ENCODE assay signal across 20 mouse cellular contexts in the genomic region with DNA sequence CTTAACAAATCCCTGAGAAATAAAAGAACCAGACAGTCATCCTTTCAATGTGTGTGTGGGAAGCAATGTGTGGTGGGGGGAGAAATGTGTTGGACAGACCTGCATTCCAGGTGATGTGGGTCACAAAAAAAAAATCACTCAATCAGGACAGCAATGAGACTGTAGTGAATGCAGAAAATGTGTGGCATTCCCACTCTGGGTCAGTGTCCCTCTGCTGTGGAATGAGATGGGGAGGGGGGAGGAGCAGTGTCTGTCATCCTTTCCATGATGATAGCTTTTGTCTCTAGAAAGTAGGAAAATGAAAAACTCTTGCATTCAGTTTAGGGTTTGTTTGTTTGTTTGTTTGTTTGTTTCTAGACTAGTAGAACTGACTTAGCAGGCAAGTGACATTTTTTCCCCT.
DNase-seq lines count a peak whose midpoint lies in the region; ATAC-seq lines count a peak whose summit lies in the region.
"Had no signal": no experiment of that assay in that cellular context is flagged by ENCODE, and none has a peak within 500 bp of the region (broad histone marks: within the 10 kb centered on the region; RNA-seq: fewer than 3 reads in every experiment).

No protein-coding gene starts in this region.

- H3K9me3 ChIP-seq in limb, embryonic 11.5 days (ENCODE audit: control insufficient read depth, low read length), result no peaks in the 10 kb centered on the region
- no peaks in the 10 kb centered on the region for H3K9me3 ChIP-seq in limb, embryonic 10.5 days (replicated peaks)
- no peaks in the 10 kb centered on the region for H3K9me3 ChIP-seq in midbrain, embryonic 12.5 days
- H3K9me3 ChIP-seq in midbrain, embryonic 13.5 days, result no peaks in the 10 kb centered on the region
- H3K9me3 ChIP-seq: embryonic facial prominence, embryonic 10.5 days; embryonic facial prominence, embryonic 12.5 days; forebrain, embryonic 13.5 days; forebrain, embryonic 15.5 days had no signal

- ATAC-seq in limb, embryonic 11.5 days (ENCODE audit: insufficient number of reproducible peaks, low FRiP score, low TSS enrichment, low read depth), result no peak
- ATAC-seq in midbrain, embryonic 12.5 days (ENCODE audit: low FRiP score, low read depth), result no peak
- ATAC-seq in midbrain, embryonic 13.5 days, result no peak
- ATAC-seq: activated CD4-positive, CD25-positive, alpha-beta regulatory T cell, adult 4 months; forebrain, embryonic 13.5 days; forebrain, embryonic 15.5 days; forebrain, postnatal 0 days; Patski had no signal

- H3K4me1 ChIP-seq in limb, embryonic 11.5 days (ENCODE audit: control insufficient read depth, insufficient read depth, low read length), result no peaks in the 10 kb centered on the region
- peaks cover 13% of the 10 kb centered on the region for H3K4me1 ChIP-seq in limb, embryonic 10.5 days
- H3K4me1 ChIP-seq in midbrain, embryonic 12.5 days, result peaks cover 37% of the 10 kb centered on the region
- H3K4me1 ChIP-seq in midbrain, embryonic 13.5 days (replicated peaks), result peaks cover 33% of the 10 kb centered on the region
- H3K4me1 ChIP-seq: embryonic facial prominence, embryonic 12.5 days had no signal

- no peak overlapping the region for H3K4me2 ChIP-seq in limb, embryonic 11.5 days (ENCODE audit: low read depth, severe bottlenecking)
- no peak overlapping the region for H3K4me2 ChIP-seq in midbrain, embryonic 12.5 days (replicated peaks)
- no peak overlapping the region for H3K4me2 ChIP-seq in midbrain, embryonic 13.5 days (replicated peaks)
- H3K4me2 ChIP-seq: embryonic facial prominence, embryonic 12.5 days; forebrain, embryonic 13.5 days; forebrain, embryonic 15.5 days had no signal

- H3K27ac ChIP-seq in limb, embryonic 11.5 days (replicated peaks; ENCODE audit: low read depth, low read length), result no peak overlapping the region
- H3K27ac ChIP-seq in limb, embryonic 10.5 days, result no peak overlapping the region
- 0 out of 2 replicates have a peak overlapping the region, but pooled peaks have one; percentile 15 for H3K27ac ChIP-seq in midbrain, embryonic 12.5 days (replicated peaks)
- no peak overlapping the region for H3K27ac ChIP-seq in midbrain, embryonic 13.5 days
- H3K27ac ChIP-seq: embryonic facial prominence, embryonic 10.5 days; embryonic facial prominence, embryonic 12.5 days; forebrain, embryonic 13.5 days; forebrain, embryonic 15.5 days had no signal

- DNase-seq in limb, embryonic 11.5 days (ENCODE audit: low spot score), result peak; percentile 13
- no peak for DNase-seq in limb, embryonic 10.5 days (ENCODE audit: low spot score)
- no peak for DNase-seq in thymus, postnatal 25 days
- DNase-seq: adrenal gland, adult 8-10 months; adrenal gland, postnatal 14 days; adrenal gland, postnatal 36 days; cerebellum, adult 11-12 months; cerebellum, adult 2 months; cerebellum, adult 9-10 months; cerebellum, postnatal 10 days; cerebellum, postnatal 25 days; forebrain, postnatal 0 days had no signal

- H3K27me3 ChIP-seq in limb, embryonic 11.5 days (ENCODE audit: control insufficient read depth, insufficient read depth, low read length), result no peaks in the 10 kb centered on the region
- 0 out of 2 replicates have a peak, but pooled peaks cover 8% of the 10 kb centered on the region for H3K27me3 ChIP-seq in limb, embryonic 10.5 days (ENCODE audit: low read depth, poor library complexity, severe bottlenecking)
- H3K27me3 ChIP-seq in midbrain, embryonic 12.5 days, result no peaks in the 10 kb centered on the region
- H3K27me3 ChIP-seq in midbrain, embryonic 13.5 days, result no peaks in the 10 kb centered on the region
- H3K27me3 ChIP-seq: forebrain, embryonic 13.5 days; forebrain, embryonic 15.5 days; Patski had no signal

- H3K9ac ChIP-seq in limb, embryonic 11.5 days (ENCODE audit: low read length), result no peak overlapping the region
- H3K9ac ChIP-seq in midbrain, embryonic 12.5 days (replicated peaks), result no peak overlapping the region
- H3K9ac ChIP-seq in midbrain, embryonic 13.5 days (replicated peaks), result no peak overlapping the region
- H3K9ac ChIP-seq: embryonic facial prominence, embryonic 12.5 days; forebrain, embryonic 13.5 days; forebrain, embryonic 15.5 days; forebrain, postnatal 0 days had no signal

- no peaks in the 10 kb centered on the region for H3K36me3 ChIP-seq in limb, embryonic 11.5 days (ENCODE audit: control insufficient read depth, insufficient read depth, low read length)
- H3K36me3 ChIP-seq in limb, embryonic 10.5 days, result no peaks in the 10 kb centered on the region
- no peaks in the 10 kb centered on the region for H3K36me3 ChIP-seq in midbrain, embryonic 12.5 days
- no peaks in the 10 kb centered on the region for H3K36me3 ChIP-seq in midbrain, embryonic 13.5 days
- H3K36me3 ChIP-seq: embryonic facial prominence, embryonic 10.5 days; embryonic facial prominence, embryonic 12.5 days; forebrain, embryonic 15.5 days had no signal

- H3K4me3 ChIP-seq in limb, embryonic 11.5 days (ENCODE audit: low read depth, low read length), result no peak overlapping the region
- no peak overlapping the region for H3K4me3 ChIP-seq in limb, embryonic 10.5 days
- no peak overlapping the region for H3K4me3 ChIP-seq in midbrain, embryonic 12.5 days
- H3K4me3 ChIP-seq in midbrain, embryonic 13.5 days (replicated peaks), result no peak overlapping the region
- H3K4me3 ChIP-seq: embryonic facial prominence, embryonic 10.5 days; embryonic facial prominence, embryonic 12.5 days; forebrain, embryonic 13.5 days; forebrain, embryonic 15.5 days had no signal
